Mouse (Mus musculus) frontal cortex, postnatal 36 days (tissue): ENCODE measurements around the gene Gas7.

Source experiments
- DNase-seq, 2 experiments: peaks; one replicate each; pipeline ENCODE4 v3.0.0; 2022; ENCODE audit warnings: low spot score in 2 of 2

The Gas7 gene

DNA sequence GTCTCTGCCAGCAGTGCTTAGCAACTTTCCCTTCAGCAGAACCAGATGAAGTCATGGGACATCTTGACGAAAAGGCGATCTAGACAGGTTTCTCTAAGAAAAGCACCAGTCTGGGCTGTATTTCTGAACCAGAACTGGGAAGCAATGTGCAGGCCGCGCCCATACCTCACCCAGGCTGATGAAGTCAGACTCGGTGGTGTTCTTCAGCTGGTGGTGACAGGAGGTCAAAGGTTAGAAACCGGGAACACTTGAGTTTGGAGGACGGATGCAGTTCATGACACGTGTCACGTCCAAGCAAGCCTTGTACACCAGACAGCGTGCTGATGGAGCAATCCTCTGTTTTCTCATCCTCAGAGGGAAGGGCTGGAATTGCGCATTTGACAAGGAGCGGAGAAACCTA, 32.9 kb downstream of the Gas7 start:
- DNase-seq, result no peak

DNA sequence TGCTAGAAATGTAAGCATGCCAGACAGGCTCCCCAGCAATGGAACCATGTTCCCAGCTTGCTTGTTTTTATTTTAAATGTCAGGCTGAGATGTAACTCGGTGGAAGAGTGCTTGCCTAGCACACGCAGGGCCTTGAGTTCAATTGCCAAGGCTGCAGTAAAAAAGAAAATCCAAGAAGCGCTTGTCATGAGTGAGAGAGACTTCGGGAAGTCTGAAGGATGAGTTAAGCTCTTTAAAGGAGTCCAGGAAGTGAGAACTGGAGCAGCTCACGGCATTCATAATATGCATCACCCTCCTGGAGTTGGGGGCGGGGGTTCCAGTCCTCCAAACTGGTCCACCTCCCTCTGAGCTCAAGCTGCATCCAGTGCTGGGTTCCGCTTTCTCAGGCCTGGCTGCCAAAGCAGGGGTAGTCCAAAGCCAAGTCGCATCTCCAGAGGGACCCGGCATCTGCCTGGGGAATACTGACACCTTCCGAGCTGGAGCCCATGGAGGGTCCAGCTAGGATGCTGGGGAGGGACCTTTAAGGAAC, 34.5 kb downstream of the Gas7 start:
- DNase-seq, result no peak

DNA sequence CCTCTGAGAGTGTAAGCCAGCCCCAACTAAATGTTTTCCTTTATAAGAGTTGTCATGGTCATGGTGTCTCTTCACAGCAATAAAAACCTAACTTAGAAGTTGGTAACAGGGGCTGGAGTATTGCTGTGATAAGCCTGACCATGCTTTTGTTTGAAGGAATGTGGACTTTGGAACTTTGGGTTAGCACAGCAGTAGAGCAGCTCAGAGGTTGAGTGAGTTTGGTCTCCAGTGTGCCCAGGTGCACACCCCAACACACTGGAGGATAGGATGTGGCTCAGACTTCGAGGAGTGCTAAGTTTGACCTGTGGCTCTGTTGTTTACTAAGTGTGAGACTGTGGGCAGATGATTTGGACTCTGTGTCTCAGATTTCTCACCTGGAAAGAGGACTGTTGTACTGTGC, 41.6 kb downstream of the Gas7 start:
- DNase-seq, result no peak

DNA sequence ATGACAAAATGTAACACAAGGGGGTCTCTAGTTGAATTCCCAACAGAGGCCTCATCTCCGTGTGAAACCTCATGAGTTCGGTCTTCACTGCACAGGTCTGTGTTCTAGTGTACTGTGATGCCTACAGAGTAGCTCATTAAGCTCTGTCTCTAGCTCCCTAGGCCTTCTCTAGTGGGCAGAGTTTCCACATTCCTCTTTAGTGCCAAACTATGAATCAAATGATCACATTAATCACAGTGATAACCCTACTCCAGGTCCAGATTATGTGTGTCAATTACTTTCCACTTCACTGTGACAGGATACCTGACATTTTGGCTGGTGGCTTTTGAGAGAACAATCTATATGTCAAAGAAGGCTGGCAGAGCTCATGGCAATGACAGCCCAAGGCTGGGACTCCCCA, 44.9 kb downstream of the Gas7 start:
- DNase-seq, result no peak

DNA sequence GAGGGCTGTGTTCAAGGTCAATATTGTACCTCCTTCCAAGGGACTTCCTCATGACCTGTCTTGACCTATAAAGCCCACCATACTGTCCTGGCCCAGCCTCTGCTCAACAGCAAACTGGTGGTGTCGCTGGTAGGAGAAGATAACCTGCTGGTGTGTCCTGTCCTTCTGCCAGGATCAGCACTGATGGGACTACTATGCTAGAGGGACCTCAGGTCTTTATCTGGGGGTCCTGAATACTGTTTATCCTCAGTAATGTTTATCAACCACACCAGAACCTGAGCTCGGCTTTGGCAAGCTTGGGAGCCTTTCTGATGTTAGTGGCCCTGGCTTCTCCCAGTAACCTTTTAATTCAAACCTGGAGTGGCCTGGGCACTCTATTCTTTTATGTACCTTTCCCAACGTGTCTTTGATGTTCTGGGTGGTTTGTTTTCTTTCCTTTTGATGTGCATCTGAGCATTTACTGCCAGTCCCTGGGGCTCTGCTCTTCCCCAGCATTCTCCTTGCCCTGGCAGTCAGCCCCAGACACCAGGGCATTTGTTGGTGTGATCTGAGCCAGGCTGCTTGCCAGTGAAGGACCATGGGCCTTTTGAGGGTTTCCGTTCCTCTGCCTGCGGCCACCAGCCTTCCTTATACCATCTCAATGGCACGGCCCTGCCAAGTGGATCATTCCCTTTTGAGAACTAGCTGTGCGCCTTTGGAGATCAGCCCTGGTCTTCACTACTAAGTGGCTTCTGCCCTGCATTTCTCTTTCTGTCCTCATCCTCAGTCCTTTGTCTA, 46.4 kb downstream of the Gas7 start:
- peak in 1 of 2 experiments; percentile 39 for DNase-seq

DNA sequence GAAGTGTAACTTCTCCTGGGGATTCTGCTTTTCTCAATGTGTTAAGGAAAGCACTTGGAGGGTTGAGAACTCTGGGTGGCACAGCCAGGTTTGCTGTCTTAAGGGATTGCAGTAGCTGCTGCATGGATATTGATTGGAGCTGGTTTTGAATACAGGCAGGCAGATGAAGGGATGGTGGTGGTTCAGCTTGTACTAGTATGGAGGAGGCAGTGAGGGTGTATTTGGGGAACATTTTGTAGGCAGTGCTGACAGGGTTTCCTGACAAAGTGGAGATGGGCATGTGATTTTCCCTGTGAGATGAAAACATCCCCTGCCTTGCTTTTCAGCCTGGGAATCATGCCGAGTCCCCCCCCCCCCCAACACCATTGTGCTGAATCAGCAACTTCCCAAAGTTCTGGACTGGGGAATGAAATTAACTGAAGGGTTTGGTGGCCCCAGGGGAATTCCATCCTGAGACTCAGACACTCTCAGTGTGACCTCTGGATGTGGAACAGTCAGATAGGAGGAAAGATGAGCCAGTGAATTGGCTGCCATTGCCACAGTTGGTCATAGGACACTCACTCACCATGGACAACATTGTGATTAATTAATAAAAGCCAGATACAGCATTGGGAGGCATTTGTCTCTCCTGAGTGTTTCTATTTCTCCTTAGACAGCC, 54.1 kb downstream of the Gas7 start:
- DNase-seq, result no peak

DNA sequence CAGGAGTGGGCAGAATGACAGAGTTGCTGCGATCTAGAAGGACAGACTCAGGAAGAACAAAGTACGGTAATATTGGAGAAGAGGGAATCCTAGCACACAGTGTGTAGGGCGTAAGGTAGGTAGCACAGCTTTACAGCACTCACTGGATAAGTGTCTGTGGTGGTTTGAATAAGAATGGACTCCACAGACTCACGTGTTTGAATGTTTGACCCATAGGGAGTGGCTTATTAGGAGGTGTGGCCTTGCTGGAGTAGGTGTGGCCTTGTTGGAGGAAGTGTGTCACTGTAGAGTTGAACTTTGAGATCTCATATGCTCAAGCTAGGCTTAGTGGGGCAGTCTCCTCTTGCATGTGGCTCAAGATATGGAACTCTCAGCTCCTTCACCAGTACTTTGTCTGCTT, 55.6 kb downstream of the Gas7 start:
- DNase-seq, result no peak

DNA sequence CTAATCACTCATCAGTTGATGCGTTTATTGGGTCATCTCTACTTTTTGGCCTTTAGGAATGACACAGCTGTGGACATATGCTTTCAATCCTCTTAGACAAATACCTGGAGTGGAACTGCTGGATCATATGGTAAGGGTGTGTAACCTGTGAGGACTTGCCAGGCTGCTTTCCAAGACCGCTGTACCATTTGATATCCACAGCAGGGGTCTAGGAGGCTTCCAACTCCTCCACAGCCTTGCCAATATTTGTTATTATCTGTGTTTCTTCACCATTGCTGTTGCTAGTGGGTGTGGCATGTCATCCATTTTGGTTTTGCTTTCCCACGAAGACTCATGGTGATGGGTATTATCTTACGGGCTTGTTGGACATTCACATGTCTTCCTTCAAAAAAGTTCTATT, 57.8 kb downstream of the Gas7 start:
- no peak for DNase-seq

DNA sequence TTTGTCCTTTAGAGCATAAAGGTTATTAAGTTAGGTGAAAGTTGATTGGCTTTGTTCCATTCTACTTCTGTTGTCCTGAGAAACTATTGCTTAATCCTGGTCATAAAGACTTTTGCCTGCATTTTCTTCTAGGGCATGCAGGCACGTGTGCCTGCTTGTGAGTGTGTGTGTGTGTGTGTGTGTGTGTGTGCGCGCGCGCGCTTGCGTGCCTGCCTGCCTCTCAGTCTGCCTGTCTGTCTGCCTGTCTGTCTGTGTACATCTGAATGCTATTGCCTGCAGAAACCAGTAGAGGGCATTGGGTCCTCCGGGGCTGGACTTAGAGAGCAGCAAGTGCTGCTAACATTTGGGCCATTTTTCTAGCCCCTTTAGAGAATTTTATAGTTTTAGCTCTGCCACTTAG, 59.2 kb downstream of the Gas7 start:
- no peak for DNase-seq

DNA sequence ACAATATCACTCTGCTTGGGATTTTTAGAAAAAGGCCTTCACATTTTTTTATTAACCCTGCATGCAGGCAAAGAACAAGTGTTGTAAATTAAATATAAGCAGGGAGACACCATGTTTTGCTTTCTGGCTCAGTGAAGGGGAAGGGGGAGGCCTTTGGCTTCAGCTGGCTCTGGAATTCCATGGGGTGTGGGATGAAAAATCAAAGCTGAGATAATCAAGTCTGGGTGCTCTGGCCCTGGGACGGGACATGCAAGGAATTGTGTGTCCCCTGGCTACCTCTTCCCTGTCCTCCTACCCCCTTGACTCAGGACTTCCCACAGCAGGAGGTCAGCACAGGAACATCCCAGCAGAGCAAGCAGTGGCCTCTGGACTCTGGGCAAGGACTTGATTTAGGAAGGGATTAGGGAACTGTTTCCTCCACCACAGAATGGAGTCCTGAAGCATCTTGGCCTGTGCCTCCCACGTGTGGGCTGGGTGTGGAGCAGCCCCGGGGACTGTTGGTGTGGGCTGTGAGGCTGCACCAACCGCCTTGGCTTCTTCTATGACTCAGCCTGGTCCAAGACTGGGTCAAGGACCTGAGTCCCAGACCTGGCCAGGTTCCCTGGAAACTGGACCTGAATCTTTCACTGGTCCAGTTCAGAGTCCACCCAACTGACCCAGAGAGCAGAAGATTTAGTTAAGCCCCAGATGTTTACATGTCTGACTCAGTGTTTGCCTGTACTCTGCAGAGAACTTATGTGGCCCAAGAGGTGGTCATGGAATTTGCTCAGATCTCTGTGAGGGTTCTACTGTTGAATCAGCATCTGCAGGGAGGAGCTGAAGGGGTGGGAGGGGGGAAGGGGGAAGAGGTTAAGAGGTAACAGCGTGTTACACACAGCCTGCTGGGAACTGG, 60.0 kb downstream of the Gas7 start:
- no peak for DNase-seq

DNA sequence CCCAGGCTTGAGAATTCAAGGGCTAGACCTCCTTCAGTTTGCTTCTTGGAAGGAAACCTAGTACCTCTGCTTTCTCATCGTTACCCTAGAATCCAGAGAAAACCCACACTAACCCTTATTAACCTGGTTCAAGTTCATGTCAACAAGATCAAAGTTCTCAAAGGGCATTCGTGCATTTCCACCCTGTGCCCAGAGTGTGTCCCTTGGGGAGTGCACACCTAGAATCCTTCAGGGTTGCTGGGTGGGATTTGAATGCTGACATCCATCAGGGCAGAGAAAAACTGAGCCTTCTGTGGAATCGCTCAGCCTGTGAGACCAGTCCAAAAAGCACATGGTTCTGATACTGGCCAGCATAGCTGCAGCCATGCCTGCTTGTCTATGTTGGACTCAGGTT, 60.7 kb downstream of the Gas7 start:
- DNase-seq, result no peak

DNA sequence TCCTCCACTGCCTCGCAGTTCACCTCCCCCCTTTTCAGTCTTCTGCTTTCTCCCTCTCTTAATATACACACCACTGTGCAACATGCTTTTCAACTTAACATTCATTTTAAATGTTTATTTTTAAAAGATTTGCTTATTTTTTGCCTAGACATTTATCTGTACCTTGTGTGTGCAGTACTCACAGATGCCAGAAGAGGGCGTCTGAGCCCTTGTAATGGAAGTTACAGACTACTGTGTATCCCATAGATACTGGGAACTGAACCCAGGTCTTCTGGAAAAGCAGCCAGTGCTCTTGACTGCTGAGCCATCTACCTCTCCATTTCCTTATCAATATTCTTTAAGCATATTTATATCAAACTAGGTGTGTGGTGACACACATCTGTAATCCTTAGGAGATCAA, 62.5 kb downstream of the Gas7 start:
- DNase-seq, result no peak

DNA sequence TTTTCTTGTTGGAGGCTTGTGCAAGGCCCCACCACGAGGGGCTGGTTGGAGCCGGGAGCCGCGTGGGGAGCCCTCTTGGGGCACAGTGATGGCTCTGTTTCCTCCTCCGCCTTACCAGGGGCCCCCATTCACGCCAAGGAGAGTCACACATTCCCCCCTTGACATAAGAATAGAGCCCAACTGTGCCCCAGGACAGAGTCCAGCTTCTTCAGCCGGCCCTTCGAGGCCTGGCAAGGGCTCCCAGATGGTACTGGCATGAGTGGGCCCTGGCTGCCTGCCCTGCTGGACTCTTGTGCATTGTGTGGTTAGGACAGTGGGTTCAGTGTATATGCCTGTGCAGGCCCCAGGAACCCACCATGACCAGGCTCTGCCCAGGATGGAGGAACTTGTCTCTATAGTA, 63.7 kb downstream of the Gas7 start:
- peak; percentile 50 to 53 for DNase-seq

DNA sequence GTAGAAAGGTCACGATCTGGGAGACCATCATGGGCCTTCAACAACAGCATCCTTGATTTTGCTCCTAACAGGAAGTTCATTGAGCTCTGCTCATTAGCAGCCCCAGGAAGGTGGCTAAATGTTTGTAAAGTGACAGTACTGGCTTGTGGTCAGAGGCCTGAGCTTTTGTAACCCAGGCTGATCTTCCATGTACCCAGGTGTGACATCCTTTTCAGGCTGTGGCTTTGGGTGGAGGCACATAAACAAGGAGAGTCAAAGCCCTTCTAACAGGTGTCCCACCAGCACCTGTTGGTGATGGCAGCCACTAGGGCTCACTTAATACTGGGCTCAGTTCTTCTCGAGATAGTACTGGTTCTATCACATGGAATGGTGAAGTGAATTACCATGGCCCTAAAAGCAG, 67.4 kb downstream of the Gas7 start:
- DNase-seq, result no peak

DNA sequence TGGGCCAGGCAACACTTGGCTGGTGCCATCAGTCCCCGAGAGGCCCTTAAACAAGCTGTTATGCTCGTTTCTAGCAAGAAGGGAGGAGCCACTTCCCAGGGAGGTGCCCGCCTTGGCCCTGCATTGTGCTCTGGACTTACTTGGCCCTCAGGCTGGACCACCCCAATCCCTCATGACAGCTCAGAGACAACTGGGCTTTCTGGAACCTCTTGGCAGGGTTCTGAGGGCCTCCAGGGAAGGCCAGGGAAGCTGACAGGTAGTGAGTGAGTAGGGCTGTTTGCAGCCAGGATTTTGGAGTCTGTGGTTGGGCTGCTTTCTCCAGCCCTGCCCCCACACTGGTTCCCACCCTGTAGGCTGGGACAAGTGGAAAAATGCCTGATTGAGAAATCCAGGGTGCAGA, 68.6 kb downstream of the Gas7 start:
- no peak for DNase-seq

DNA sequence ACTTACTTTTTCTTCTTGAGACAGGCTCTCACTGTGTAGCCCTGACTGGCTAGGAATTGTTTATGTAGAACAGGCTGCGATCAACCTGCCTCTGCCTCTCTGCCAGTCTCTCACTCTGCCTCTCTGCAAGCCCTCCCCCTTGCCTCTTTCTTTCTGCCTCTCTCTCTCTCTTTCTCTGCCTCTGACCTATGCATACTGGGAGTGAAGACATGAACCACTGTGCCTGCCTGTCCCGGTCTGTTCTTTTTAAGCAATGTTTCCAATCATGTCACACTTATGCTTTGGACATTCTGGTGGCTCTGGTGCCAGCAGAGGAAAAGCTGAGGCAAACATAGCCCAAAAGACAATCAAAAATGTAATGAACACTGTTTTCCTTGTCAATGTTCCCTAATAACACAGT, 69.5 kb downstream of the Gas7 start:
- no peak for DNase-seq

DNA sequence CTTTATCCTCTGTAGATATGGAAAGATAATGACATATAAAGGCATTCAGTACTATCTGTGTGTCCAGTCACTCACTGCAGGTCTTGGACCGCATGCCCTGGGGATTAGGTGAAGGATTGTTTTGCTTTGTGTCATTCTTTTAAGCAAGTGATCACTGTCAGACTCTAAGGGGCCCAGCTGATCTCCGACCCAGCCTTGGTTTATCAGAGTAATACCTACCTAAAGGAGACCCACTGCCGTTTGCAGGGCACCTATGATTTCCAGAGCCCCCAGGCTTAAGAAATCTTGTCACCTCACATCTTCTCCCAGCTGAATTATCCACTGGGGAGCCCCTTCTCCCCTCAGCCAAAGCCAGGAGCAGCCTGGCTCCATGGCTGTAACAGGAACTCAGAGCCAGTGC, 70.6 kb downstream of the Gas7 start:
- DNase-seq, result no peak

DNA sequence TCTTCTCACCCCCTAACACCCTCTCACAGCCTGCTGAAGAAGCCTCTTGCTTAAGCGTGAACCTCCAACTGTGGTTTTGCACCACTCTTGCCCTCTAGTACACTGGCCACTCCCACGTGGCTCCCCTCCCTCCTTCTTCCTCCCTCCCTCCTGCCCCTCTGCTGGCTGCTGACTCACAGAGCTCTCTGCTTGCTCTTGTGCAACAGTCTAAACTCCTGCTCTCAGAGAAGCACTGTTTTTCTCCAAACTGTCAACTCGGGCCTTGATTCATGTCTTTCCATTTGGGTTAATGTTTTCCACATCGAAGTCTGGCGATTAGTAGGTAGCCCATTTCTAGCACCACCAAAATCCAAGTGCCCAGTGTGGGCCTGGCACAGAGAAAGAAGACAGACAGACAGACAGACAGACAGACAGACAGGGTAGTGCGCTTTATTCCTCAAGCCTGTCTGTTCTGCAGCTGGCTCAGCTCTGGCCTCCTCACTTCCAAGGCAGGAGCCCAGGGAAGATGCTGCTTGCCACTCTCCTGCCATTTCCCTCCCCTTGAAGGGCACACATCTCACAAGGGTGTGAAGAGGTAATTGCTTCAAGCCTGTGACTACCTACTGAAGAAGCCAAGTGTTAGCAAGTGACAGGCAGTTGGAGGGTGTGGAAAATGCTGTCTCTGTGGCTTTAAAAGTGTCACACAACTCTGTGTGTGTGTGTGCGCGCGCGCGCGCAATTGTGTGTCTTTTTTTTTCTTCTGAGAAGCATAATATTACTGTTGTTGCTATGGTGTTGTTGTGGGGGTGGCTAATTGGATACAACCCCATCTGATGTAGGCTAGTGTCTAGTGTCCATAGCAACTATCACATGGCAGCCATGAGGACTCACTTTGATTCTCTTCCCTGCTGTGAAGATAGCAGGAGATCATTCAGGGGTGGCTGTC, 71.6 kb downstream of the Gas7 start:
- no peak for DNase-seq

DNA sequence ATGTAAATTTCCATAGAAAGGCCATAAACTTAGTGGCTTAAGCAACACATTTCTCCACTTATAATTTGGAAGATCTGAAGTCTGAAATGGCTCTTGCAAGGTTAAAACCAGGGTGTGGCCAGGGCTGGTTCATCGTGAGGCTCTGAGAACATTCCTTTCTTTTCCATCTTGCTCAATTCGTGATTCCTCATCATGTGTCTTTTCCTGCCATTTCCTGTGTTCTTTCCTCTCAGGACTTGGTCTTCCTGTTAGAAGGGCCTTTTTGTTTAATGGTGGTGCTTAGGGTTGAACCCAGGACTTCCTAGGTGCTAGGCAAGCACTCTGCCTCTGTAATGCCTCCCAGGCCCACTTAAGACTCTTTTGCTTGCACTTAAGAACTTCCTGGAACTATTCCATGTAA, 76.0 kb downstream of the Gas7 start:
- no peak for DNase-seq

DNA sequence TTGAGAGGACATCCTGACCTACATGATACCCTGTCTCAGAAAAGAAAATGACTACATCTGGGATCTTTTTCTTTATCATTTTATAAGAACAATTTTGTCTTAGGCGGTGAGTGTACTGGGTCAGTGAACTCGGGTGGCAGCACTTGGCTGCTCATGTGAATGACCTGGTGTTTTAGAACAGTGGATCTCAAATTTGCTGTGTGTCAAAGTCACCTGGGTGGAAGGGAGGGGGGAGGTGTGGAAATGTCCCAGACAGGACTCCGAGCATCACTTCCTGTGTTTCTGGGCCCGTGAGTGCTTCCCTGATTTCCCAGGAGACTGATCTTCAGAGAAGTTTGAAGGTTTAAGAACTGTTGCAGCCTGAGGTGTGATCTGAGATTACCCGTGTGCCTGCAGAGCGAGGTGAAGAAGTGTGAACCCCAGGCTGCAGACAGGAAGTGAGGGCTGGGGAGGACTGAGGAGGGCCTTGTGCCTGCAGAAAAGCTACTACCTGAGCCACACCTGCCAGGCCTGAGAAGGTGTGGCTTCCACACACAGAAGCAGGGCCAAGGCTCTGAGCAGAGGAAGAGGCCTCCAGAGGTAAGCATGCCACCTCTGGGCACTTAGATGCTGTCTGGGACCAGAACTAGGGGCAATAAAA, 76.8 kb downstream of the Gas7 start:
- no peak for DNase-seq

DNA sequence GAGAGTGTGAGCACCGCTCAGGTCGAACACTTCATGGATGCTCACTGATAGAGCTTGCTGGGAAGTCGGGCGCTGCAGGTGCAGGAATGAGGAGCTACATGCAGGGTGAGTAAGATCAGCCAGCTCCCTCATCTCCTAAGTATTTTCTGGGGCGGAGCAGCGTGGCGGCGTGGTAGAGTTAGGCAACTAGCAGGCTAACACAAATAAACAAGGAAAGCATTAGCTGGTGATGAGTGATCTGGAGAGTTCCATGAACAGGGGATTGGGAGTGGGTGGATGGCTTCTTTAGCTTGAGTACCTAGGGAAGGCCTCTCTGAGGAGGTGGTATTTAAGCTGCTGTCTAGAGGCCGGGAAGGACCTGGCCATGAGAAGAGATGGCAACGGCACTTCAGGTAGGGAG, 77.5 kb downstream of the Gas7 start:
- DNase-seq, result no peak
